Mouse (Mus musculus): ENCODE results near the gene N4bp2. TPM values are rescaled to one million over a fixed set of nuclear protein-coding genes. Genes with fewer than 3 reads are reported as not detected.
"Not testable (repeated sequence)": the region's sequence is repeated elsewhere in the genome, so short reads cannot be mapped to it uniquely, and the experiment has no call there.

N4bp2 gene
- polyA plus RNA-seq, 1 experiment from 2014 or later, result 20.5 TPM

- H3K4me2 ChIP-seq, result no peak overlapping the region
Observed at GRCm38 (mm10) chr5:65768007-65768406, 4.7 kb downstream of the N4bp2 start.

GRCm38 (mm10) chr5:65770065-65770464 lies 6.7 kb downstream of the N4bp2 start:
- Histone ChIP-seq H3K9ac (no peak overlapping the region), H3K4me1 (peaks cover 8% of the 10 kb centered on the region), H3K9me3 (no peaks in the 10 kb centered on the region), H3K27ac (no peak overlapping the region), H3K27me3 (replicated peaks) (no peaks in the 10 kb centered on the region), H3K36me3 (replicated peaks) (no peaks in the 10 kb centered on the region), H3K4me3 (no peak overlapping the region), H3K4me2 (no peak overlapping the region)
- WGBS, result 94% methylated on average over 7 of the region's 7 CpGs
- ATAC-seq (replicated peaks), result no peak

More at GRCm38 (mm10) chr5:65768007-65768406, 4.7 kb downstream of the N4bp2 start:
- Histone ChIP-seq H3K27me3 (replicated peaks) (no peaks in the 10 kb centered on the region), H3K4me3 (no peak overlapping the region), H3K27ac (no peak overlapping the region), H3K36me3 (replicated peaks) (no peaks in the 10 kb centered on the region), H3K9ac (no peak overlapping the region), H3K9me3 (no peaks in the 10 kb centered on the region), H3K4me1 (peaks cover 8% of the 10 kb centered on the region)
- no peak for ATAC-seq (replicated peaks)
- 82% methylated on average over 5 of the region's 5 CpGs for WGBS

GRCm38 (mm10) chr5:65770493-65770892 lies 7.2 kb downstream of the N4bp2 start:
- Histone ChIP-seq H3K9me3 (no peaks in the 10 kb centered on the region), H3K27me3 (replicated peaks) (no peaks in the 10 kb centered on the region), H3K36me3 (replicated peaks) (no peaks in the 10 kb centered on the region), H3K9ac (no peak overlapping the region), H3K27ac (no peak overlapping the region), H3K4me2 (no peak overlapping the region), H3K4me3 (no peak overlapping the region), H3K4me1 (peaks cover 6% of the 10 kb centered on the region)
- ATAC-seq (replicated peaks), result no peak
- WGBS, result 70% methylated on average over 4 of the region's 4 CpGs

- peaks cover 12% of the 10 kb centered on the region; the same call in 1 of the 2 replicates for H3K36me3 ChIP-seq (replicated peaks)
- H3K4me3 ChIP-seq; H3K27ac ChIP-seq; ATAC-seq (replicated peaks); H3K4me2 ChIP-seq; H3K9ac ChIP-seq; H3K27me3 ChIP-seq (replicated peaks); H3K9me3 ChIP-seq; H3K4me1 ChIP-seq: not testable (repeated sequence)
- 96% methylated on average over 3 of the region's 3 CpGs for WGBS
Observed at GRCm38 (mm10) chr5:65773957-65774356, 10.6 kb downstream of the N4bp2 start.

GRCm38 (mm10) chr5:65776166-65776565 lies 12.8 kb downstream of the N4bp2 start:
- Histone ChIP-seq H3K9me3 (no peaks in the 10 kb centered on the region), H3K36me3 (replicated peaks) (peaks cover 12% of the 10 kb centered on the region; the same call in 1 of the 2 replicates), H3K27me3 (replicated peaks) (no peaks in the 10 kb centered on the region), H3K27ac (no peak overlapping the region), H3K4me2 (no peak overlapping the region), H3K4me3 (no peak overlapping the region), H3K9ac (no peak overlapping the region), H3K4me1 (no peaks in the 10 kb centered on the region)
- no peak for ATAC-seq (replicated peaks)
- WGBS, result 89% methylated on average over 4 of the region's 4 CpGs

GRCm38 (mm10) chr5:65776907-65777306 lies 13.6 kb downstream of the N4bp2 start:
- no peaks in the 10 kb centered on the region for H3K9me3 ChIP-seq
- ATAC-seq (replicated peaks), result no peak
- H3K36me3 ChIP-seq (replicated peaks), result peaks cover 12% of the 10 kb centered on the region; the same call in 1 of the 2 replicates
- H3K27me3 ChIP-seq (replicated peaks), result no peaks in the 10 kb centered on the region
- 98% methylated on average over 3 of the region's 3 CpGs for WGBS
- H3K4me1 ChIP-seq, result no peaks in the 10 kb centered on the region
- H3K27ac ChIP-seq, result no peak overlapping the region
- no peak overlapping the region for H3K4me3 ChIP-seq
- H3K4me2 ChIP-seq, result no peak overlapping the region
- no peak overlapping the region for H3K9ac ChIP-seq

GRCm38 (mm10) chr5:65778986-65779385 lies 15.7 kb downstream of the N4bp2 start:
- H3K4me1 ChIP-seq; H3K27me3 ChIP-seq (replicated peaks); H3K4me2 ChIP-seq; H3K4me3 ChIP-seq; ATAC-seq (replicated peaks); H3K27ac ChIP-seq; H3K9me3 ChIP-seq; H3K9ac ChIP-seq: not testable (repeated sequence)
- peaks cover 17% of the 10 kb centered on the region; the same call in 1 of the 2 replicates for H3K36me3 ChIP-seq (replicated peaks)
- 87% methylated on average over 4 of the region's 4 CpGs for WGBS

- H3K9me3 ChIP-seq, result no peaks in the 10 kb centered on the region
- no peak overlapping the region for H3K4me3 ChIP-seq
- no peak for ATAC-seq (replicated peaks)
- WGBS, result 23% methylated on average over 3 of the region's 3 CpGs
- H3K4me2 ChIP-seq, result no peak overlapping the region
- H3K36me3 ChIP-seq (replicated peaks), result peaks cover 17% of the 10 kb centered on the region; the same call in 1 of the 2 replicates
- H3K9ac ChIP-seq, result no peak overlapping the region
- H3K27ac ChIP-seq, result no peak overlapping the region
- no peaks in the 10 kb centered on the region for H3K27me3 ChIP-seq (replicated peaks)
- no peaks in the 10 kb centered on the region for H3K4me1 ChIP-seq
Observed at GRCm38 (mm10) chr5:65779401-65780063, 16.2 kb downstream of the N4bp2 start.

GRCm38 (mm10) chr5:65781147-65781715 lies 17.9 kb downstream of the N4bp2 start:
- 84% methylated on average over 5 of the region's 5 CpGs for WGBS
- no peak for ATAC-seq (replicated peaks)
- Histone ChIP-seq H3K9me3 (no peaks in the 10 kb centered on the region), H3K27me3 (replicated peaks) (no peaks in the 10 kb centered on the region), H3K4me2 (no peak overlapping the region), H3K4me1 (no peaks in the 10 kb centered on the region), H3K4me3 (no peak overlapping the region), H3K9ac (no peak overlapping the region), H3K36me3 (replicated peaks) (peaks cover 15% of the 10 kb centered on the region; the same call in 1 of the 2 replicates), H3K27ac (no peak overlapping the region)

- Histone ChIP-seq H3K27me3 (replicated peaks) (no peaks in the 10 kb centered on the region), H3K4me2 (no peak overlapping the region), H3K27ac (no peak overlapping the region), H3K4me3 (no peak overlapping the region), H3K9me3 (no peaks in the 10 kb centered on the region), H3K4me1 (no peaks in the 10 kb centered on the region), H3K9ac (no peak overlapping the region), H3K36me3 (replicated peaks) (peaks cover 7% of the 10 kb centered on the region; the same call in 1 of the 2 replicates)
- WGBS, result 89% methylated on average over 13 of the region's 13 CpGs
- no peak for ATAC-seq (replicated peaks)
Observed at GRCm38 (mm10) chr5:65781769-65782715, 18.7 kb downstream of the N4bp2 start.

- H3K4me2 ChIP-seq, result no peak overlapping the region
- H3K4me3 ChIP-seq, result no peak overlapping the region
- no peaks in the 10 kb centered on the region for H3K27me3 ChIP-seq (replicated peaks)
- H3K9me3 ChIP-seq, result no peaks in the 10 kb centered on the region
- ATAC-seq (replicated peaks), result no peak
- 80% methylated on average over 16 of the region's 16 CpGs for whole genome bisulfite sequencing
- H3K4me1 ChIP-seq, result no peaks in the 10 kb centered on the region
- H3K9ac ChIP-seq, result no peak overlapping the region
- no peak overlapping the region for H3K27ac ChIP-seq
- H3K36me3 ChIP-seq (replicated peaks), result peaks cover 13% of the 10 kb centered on the region
Observed at GRCm38 (mm10) chr5:65790604-65791225, 27.4 kb downstream of the N4bp2 start.

- no peak overlapping the region for H3K4me2 ChIP-seq
- 88% methylated on average over 3 of the region's 3 CpGs for WGBS
- no peak for ATAC-seq (replicated peaks)
- H3K36me3 ChIP-seq (replicated peaks), result peaks cover 13% of the 10 kb centered on the region
- H3K9me3 ChIP-seq, result no peaks in the 10 kb centered on the region
- no peak overlapping the region for H3K27ac ChIP-seq
- no peaks in the 10 kb centered on the region for H3K4me1 ChIP-seq
- no peaks in the 10 kb centered on the region for H3K27me3 ChIP-seq (replicated peaks)
- no peak overlapping the region for H3K4me3 ChIP-seq
- H3K9ac ChIP-seq, result no peak overlapping the region
Observed at GRCm38 (mm10) chr5:65794202-65794601, 30.9 kb downstream of the N4bp2 start.

Measured in midbrain, embryonic 15.5 days (tissue).